Mouse (Mus musculus) urinary bladder, adult 2 months (tissue): ENCODE measurements around the gene Ccng2. TPM values are rescaled to one million over a fixed set of nuclear protein-coding genes. Genes with fewer than 3 reads are reported as not detected.

Source experiments
- DNase-seq: peaks from one replicate; pipeline ENCODE4 v3.0.0; 2022; ENCODE audit warnings: low spot score
- polyA plus RNA-seq: library from polyadenylated mRNA; depleted of rRNA; stranded (reverse); fragments of >200 nt; gene quantifications from 2 replicates; pipeline ENCODE4 v1.2.3, GENCODE M21; 2012

Ccng2 gene
- polyA plus RNA-seq, 1 experiment = 19.8 TPM

DNA sequence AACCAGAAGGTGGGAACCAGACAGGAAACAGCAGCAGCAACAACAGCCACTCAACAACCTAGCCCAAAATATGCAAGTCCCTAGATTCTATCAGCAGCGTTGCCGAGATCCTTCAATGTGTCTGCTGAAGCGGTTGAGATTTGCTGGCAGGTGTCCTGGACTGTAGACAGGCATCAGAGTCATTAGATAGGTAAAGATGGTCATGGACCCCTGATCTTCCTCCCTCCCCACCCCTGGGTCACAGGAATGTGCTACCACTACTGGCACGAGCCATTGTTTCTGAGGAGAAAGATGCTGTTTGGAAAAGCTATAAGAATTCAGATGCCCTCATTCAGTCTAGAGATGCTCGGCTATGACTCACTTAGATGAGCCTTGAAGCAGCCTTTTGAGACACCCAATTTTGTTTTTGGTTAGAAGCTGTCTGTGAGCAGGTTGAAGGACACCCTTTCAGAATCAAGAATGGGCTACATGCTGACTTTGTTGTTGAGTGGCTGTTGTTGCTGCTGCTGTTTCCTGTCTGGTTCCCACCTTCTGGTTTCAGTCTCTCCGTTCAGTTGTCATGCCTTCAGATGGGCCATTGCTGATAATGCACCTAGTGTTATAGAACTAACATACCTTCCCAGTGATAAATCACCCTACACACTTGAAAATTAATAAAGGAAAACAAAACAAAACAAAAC is 3.5 kb upstream of the Ccng2 start:
- DNase-seq = no peak

DNA sequence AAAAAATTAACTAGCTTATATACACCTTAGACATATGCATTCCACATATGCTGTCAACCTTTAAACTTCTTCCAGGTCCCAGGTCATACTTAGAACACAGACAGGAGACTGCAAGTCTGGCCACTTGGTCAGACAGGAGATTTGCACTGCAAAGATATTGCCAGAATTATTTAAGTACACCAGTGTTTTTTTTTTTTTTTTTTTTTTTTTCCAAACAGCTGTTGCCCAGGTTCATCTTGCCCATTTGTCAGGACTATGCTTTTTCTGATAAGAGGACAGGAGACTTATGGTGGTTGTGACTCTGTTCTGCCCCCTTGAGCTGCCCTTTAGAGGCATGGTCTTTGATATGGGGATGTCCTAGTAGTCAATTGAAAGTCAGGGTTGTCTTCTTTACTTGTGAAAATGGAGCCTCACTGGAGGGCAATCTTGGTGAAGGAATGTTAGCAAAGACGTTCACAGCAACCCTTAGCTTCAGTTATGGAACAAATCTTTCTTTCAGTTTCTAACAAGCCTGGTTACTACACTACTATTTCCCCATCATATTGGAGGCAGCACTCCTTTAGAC is 2.8 kb upstream of the Ccng2 start:
- no peak for DNase-seq

DNA sequence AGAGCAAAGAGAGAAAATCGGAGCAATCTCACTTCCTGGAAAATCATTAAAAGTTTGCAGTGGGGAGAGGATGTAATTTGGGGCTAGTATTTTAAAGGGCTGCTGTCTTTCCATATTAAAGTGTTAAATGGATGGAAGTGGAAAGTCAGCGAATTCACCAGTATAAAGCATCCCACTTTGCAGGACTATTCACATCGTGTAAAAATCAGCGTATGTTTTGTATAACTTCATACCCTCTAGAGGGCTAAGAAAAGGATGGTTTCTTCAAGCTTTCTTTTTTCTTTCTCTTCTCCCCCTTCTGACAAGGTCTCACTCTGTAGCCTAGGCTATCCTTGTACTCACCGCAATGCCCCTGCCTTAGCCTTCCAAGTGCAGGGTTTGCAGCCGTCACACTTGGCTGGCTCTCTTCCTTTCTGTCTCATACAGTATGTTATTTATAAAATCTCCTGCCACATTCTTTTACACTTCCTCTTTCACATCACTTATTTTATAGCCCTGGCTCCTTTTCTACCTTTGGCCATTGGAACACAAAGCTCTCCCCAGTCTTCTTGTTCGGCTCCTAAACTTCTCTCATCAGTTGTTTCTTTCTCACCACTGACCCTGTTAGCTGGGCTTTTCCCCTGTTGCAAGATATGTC is 1.8 kb upstream of the Ccng2 start:
- DNase-seq = no peak

DNA sequence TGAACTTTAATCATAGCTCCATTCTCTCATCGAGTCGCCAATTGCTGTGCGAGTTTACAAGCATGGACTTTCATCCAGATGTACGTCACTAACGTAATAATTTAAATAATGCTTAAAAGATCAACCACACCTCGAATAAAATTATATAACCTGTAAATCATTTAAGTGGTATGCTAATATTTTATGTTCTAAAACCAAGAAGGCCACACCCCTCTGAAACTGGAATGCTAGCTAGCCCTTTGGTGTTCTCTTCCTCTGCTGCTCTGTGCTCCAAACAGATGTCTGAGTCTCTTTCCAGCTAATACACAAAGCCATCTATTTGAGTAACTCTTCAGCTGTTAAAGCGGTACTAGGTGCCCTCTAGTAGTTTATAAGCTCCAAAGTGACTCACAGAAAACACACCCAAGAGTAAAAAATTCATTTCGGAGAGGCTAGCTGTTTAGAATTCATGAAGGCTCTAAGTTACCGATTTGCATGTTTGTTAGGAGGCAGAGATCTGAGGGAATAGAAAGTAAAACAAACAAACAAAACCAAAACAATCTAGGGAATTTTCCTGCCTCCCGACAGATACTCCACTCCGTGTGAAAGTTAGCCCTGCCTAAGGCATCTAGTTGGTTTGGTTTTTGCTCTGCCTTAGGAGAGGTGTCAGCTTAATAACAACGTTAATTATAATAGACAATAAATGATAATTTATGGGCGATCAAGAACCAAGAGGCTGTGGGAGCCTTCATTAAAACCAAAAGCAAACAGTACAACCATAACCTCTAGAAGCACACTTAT is 1.1 kb upstream of the Ccng2 start:
- no peak for DNase-seq

DNA sequence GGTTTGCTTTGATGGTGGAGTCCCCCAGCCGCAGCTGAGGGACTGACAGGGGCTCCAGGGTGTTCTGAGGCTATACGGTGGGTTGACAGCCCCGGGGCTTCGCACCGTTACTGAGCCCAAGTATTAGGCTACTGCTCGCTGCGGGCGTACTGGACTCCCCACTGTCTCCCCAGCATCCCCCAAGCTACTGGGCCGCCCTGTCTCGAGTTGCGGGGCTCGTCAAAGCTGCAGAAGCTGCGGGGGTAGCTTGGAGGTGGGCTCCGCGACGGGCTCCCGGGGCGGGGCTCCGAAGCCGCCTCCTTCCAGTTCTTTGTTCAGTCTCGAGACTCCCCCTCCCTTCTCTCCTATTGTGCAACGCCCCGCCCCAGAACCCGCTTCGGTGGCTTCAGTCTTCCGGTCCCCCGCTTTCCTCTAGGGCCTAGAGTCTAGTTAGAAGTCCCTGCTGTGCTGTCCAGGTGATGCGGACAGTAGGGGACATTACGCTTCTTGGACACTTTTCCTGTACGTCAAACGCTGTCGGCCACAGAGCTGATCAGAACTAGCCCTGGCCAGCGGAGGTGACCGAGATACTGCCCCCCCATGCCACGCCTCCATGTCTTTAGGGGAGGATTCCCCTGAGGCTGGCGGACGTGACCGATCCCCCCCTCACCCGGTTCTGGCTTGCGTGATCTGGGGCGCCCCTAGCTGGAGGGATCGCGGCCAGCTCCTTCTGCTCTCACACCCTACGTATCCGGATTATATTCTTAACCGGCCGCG is 972 bp downstream of the Ccng2 start:
- peak; percentile 69 for DNase-seq

DNA sequence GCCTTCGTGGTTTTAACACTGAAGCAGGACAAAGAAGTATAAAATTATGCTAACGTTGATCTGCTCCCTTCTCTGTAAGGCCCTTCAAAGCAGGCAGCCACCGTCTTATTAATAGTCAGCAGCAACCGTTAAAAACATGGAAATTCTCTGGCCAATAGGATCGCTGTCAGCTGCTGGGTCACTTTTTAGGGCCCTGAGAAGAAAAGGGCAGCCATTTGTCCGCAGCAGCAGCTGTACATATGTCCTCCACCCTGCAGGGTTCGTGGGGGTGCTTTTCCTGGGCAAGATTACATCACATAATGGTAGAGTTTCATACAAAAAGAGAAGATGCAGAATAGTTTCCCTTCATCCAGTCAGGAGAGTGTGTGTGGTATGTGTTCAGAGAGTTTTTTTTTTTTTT is 3.0 kb downstream of the Ccng2 start:
- DNase-seq = no peak

DNA sequence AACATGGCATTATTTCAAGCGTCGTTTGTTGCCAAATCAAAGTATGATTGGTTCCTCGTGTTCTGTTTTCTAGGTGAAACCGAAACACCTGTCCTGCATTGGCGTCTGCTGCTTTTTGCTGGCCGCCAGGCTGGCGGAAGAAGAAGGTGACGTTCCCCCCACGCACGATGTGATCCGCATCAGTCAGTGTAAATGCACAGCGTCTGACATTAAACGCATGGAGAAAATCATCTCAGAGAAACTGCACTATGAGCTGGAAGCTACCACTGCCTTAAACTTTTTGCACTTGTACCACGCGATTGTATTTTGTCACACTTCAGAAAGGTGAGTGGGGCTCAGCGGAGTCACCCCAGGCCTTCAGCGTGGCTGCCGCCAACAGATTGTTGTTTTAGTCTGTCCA is 3.7 kb downstream of the Ccng2 start:
- no peak for DNase-seq

DNA sequence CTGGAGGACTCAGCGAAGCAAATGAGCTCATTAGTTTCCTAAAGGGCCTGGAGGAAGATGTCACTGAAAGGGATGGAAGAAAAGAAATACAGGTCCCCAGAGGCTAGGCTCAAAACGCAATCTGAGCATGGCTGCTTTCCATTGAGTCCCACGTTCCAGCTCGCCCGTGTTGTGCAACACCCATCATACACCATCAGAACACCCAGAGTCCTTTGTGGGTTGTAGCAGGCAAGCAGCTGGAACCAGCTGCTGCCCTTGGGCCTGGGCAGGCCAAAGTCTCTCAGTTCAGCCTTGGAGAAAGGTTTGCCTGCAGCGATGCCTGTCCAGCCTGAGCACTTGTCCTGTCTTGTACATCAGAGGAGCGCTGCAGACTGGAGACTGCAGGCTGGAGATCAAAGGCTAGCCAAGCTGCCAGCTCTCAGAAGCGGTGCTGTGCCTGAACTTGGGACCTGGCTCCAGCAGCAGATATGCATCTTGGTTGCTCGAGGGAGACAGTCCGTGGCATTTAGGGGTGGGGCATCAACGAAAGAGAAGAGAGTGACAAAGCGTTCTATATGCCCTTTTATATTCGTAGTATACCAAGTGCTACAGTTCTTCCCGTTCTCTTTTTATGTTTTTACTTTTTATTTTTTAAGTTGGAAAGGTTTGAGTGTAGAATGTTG is 15.5 kb downstream of the Ccng2 start:
- no peak for DNase-seq

DNA sequence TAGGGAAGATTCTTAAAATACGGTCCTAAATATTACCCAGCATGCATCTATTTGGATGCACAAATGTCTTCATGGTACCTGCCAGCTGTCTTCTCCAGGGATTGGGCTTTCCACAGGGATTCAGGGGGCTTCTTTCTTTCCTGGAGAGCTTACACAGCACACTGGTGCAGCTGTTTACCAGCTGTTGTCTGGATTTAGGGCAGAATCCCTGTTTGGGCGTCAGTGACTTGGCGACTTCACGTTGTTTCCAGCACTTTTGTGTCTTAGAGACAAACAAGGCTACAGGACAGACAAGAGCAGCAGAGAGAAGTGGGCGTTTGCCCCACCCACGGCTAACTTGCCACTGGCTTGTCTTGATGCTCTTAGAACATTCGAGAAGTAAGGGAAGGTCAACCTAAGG is 16.1 kb downstream of the Ccng2 start:
- no peak for DNase-seq

DNA sequence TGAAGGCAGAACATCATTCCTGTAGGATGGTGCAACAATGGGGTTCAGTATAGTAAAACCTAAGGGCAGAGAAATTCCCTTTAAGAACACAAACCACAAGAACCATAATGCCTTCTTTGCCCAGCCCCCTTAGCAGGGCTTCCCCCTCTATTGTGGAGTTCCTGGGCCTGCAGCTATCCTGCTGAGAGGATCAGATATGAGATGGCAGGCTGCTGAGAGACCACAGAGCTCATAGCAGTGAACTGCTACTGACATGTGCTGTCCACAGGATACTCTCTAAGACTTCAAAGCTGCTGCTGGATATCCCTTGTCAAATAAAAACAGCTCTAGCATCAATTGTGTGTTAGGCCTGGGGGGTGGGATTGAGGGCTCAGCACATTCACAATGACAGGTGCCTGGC is 21.5 kb downstream of the Ccng2 start:
- DNase-seq = no peak

DNA sequence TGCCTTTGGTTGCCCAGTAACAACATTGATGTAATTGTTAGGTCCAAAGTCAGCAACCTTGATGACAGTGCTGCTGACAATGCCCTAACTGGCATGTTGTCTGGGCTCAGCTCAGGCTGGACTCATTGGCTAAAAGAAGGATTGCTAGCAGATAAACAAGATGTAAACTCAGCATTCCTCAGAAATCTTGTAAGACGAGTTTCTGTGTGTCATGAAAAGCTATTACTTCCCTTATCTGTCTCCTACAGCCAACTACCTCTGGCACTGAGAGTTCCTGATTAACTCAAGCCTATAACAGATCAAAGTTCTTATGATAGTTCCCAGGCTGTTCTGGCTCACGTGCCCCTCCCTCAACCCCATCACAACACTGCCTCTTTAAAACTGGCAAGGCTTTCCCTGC is 23.2 kb downstream of the Ccng2 start:
- no peak for DNase-seq

DNA sequence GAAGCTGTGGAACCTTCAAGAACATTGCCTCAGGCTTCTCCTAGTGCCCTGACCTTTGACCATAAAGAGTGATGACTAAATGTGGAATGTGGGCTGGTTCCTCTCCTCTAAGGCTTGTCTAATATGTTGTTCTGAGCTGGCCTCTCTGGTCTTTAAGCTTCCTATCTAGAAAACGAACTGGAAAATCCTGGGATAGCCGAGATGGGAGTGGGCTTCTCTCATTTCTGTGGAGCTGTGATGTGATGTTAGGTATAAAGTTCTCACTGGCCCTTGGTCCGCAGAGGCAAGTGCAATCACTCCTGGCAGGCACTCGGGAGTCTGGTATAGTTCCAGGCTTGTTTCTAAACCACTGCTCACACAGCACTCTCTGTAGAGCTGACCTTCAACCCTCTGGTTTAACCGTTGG is 29.3 kb downstream of the Ccng2 start:
- DNase-seq = no peak

DNA sequence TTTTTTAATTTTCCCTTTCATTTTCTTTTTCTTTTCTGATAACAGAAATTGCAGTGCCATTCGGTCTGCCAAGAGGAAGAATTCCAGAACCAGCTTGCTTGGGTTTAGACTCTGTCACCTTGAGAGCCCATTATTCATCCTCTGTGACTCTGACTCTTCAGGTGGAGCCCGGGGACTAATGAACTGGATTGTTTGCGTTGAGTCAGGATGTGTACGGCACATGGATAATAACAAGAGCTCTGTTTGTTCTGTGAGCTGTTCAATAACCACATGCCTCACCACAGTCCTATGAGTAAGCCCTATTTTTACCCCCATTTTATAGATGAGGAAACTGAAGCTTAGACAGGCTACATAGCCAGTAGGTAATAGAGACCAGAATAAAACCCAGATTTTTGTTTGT is 29.7 kb downstream of the Ccng2 start:
- no peak for DNase-seq

DNA sequence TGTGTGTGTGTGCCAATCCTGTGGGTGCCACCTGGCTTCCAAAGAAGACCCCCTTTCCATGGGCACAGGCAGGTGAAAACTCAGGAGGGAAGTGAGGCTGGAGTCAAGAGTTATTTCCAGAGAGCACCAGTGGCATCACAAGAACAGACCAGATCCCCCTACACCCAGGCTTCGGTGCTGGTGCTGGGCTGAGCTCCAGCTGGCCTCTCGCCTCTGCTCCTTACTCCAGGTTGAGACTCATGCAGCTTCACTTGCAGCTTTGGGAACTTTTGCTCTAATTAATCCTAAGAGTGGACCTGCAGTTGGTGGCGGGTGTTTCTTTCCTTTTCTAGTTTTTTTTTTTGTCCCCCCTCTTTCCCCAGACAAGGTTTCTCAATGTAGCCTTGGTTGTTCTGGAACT is 30.3 kb downstream of the Ccng2 start:
- DNase-seq = no peak

DNA sequence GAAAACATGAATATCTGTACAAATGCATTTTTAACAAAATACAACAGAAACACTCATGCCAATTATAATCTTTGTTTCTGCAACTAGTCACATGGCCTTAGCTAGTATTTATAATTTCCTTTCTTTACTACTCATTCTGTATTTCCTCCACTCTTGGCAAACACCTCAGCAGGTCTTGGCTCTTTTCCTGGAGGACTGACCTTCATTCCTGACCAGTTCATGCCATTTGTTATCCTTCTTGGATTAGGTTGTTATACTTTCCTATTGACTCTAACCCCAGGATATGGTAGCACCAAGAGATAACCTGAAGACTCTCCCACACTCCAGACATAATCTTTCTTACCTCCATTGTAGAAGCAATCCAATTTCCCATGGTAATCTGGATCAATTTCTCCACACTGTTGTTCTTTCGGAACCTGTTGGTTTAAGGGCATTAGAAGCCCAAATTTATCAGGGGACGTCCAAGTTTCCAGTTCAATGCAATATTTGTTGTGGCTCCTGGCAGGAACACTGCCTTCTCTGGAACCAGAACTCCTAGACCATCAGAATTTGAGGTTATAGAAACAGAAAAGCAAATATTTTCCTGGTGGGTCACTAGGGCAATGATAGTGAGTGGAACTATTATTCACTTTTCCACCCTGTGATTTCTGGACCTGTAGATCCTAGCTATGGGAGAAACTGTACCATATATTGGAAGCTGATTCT is 38.2 kb downstream of the Ccng2 start:
- DNase-seq = no peak

DNA sequence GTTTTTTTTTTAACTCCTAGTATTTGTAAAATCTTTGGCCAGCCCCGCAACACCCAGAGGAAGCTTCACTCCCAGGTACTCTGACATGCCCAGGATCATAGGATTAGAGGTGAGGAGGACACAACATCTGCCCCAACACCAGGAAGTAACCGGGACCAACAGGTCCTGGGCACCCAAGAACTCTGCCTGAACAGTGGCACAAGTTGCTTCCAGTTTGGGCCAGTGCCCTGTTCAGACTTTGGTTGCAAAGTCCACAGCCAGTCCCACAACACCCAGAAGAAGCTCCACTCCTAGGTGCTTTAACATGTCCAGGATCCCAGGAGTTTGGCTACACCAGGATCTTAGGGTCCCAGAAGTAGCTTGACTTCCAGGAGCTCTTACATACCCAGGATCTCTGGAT is 41.9 kb downstream of the Ccng2 start:
- no peak for DNase-seq

DNA sequence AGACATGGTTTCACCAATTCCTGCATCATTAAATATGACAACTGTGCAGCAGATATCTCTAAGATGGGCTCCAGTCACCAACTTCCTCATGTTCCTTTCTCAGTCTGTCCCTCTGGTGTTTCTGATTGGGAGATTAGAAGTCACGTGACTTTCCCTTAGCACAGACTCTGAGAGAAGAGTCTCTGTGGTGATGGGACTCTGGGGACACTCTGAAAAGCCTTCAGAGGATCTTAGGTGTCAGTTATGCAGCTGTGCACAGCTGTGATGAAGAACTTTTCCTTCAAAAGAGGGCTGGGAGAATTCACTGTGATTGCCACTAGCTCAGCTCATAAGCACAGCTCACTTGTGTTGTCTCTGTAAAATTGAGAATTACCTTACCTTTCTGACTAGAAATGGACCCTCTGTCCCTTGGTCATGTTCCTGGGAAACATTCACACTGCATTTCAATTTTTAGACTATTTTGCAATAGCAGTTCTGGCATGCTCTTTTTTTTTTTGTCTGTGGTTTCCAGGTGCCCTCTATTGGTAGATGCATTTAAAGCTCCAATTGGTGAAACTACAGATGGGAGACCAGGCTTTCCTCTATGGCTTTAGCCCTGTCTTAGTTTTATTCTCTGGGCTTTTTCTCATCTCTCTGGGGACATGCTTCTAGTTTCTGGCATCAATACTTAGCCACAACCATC is 56.4 kb downstream of the Ccng2 start:
- DNase-seq = no peak
